Mouse (Mus musculus) cortical plate, adult 2 months (tissue): ENCODE measurements around the gene Chrm4.

Source experiments
- CTCF ChIP-seq: fragments of 200-500 bp; IDR thresholded peaks from 2 replicates; pipeline ENCODE4 v1.5.1; 2011; ENCODE audit warnings: mild to moderate bottlenecking, control low read depth, low read length; ENCODE audit not compliant: insufficient read depth; ENCODE audit errors: extremely low read depth
- POLR2A ChIP-seq: fragments of 200-500 bp; IDR thresholded peaks from 2 replicates; pipeline ENCODE4 v1.6.1; 2011; ENCODE audit warnings: mild to moderate bottlenecking, low read length, control low read depth; ENCODE audit not compliant: insufficient read depth; ENCODE audit errors: extremely low read depth

DNA sequence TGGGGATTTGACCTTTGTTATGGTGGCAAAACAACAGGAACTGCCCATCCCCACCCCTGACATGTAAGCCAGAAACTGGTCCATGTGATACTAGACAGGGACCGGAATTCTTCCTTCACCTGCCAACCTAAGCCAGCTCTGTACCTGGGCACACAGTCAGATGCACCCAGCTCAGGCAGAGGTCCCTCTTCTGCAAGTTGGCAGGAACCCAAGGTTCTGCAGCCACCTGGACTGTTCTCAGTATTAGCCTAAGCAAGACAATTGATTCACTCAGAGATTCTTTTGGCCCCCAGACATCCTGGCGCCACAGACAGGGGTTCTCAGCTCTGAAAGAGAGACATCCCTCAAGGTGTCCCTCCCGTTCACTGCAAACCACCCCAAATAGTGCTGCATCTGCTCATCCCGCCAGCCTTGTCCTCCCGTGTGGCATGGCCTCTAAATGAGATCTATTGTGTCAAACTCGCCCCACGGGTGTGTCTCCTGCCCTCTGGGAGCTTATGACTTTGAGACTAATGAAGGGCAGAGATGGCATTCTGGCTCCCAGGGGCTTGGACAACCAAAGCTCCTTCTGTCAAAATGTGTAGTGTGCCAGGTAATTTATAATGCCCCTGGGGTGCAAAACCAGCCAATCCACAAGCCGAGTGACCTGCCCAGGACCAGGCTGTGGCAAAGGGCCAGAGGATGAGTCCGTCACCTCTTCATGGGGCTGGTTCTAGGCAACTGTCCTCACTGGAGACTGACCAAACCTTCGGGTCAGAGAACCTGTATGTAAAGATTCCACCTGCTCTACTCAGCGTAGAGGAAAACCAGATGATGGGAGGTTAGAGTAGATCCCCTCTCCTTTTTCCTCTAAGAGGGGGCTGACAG lies 32.7 kb downstream of the Chrm4 start:
- TF ChIP-seq CTCF: no peak
- TF ChIP-seq POLR2A: no peak
